Mouse (Mus musculus): ENCODE measurements around the gene Mast3. TPM values are rescaled to one million over a fixed set of nuclear protein-coding genes. Genes with fewer than 3 reads are reported as not detected.
A peak's percentile ranks its signal among the peaks of the same experiment; 100 is the strongest.

Mast3 gene
- polyA plus RNA-seq, 1 experiment from 2014 or later, result 15.5 TPM

- 3% methylated on average over 66 of the region's 66 CpGs for WGBS
- Histone ChIP-seq H3K4me2 (ENCODE audit: low read length) (peak overlapping the region; percentile 79), H3K4me1 (ENCODE audit: control insufficient read depth, insufficient read depth, low read length) (peaks cover 5% of the 10 kb centered on the region; the same call in 1 of the 2 replicates), H3K9ac (ENCODE audit: low read length) (peak overlapping the region; percentile 78), H3K4me3 (ENCODE audit: low read depth, low read length) (peak overlapping the region; percentile 60), H3K9me3 (replicated peaks; ENCODE audit: control insufficient read depth, low read length) (no peaks in the 10 kb centered on the region), H3K36me3 (ENCODE audit: control insufficient read depth, insufficient read depth, low read length) (0 out of 2 replicates have a peak, but pooled peaks cover 2% of the 10 kb centered on the region), H3K27ac (ENCODE audit: low read depth, low read length) (peak overlapping the region; percentile 70), H3K27me3 (replicated peaks; ENCODE audit: control insufficient read depth, insufficient read depth, low read length) (no peaks in the 10 kb centered on the region)
- ATAC-seq, result peak; percentile 36; the same call in 1 of the 2 replicates
- DNase-seq (ENCODE audit: low spot score), result no peak
These were observed 34.0 kb upstream of the Mast3 start for GRCm38 (mm10) chr8:70838654-70839407.

GRCm38 (mm10) chr8:70836666-70837065, 31.8 kb upstream of the Mast3 start:
- Histone ChIP-seq H3K4me1 (ENCODE audit: control insufficient read depth, insufficient read depth, low read length) (peaks cover 5% of the 10 kb centered on the region; the same call in 1 of the 2 replicates), H3K27ac (ENCODE audit: low read depth, low read length) (no peak overlapping the region), H3K9ac (ENCODE audit: low read length) (no peak overlapping the region), H3K9me3 (replicated peaks; ENCODE audit: control insufficient read depth, low read length) (no peaks in the 10 kb centered on the region), H3K36me3 (ENCODE audit: control insufficient read depth, insufficient read depth, low read length) (0 out of 2 replicates have a peak, but pooled peaks cover 2% of the 10 kb centered on the region), H3K4me2 (ENCODE audit: low read length) (no peak overlapping the region), H3K4me3 (ENCODE audit: low read depth, low read length) (no peak overlapping the region), H3K27me3 (replicated peaks; ENCODE audit: control insufficient read depth, insufficient read depth, low read length) (no peaks in the 10 kb centered on the region)
- DNase-seq (ENCODE audit: low spot score), result no peak
- 85% methylated on average over 12 of the region's 12 CpGs for WGBS
- ATAC-seq, result no peak

GRCm38 (mm10) chr8:70834071-70834470, 29.2 kb upstream of the Mast3 start:
- ATAC-seq (no peak), DNase-seq (ENCODE audit: low spot score) (no peak)
- Histone ChIP-seq H3K9me3 (replicated peaks; ENCODE audit: control insufficient read depth, low read length) (no peaks in the 10 kb centered on the region), H3K4me1 (ENCODE audit: control insufficient read depth, insufficient read depth, low read length) (peaks cover 5% of the 10 kb centered on the region; the same call in 1 of the 2 replicates), H3K27me3 (replicated peaks; ENCODE audit: control insufficient read depth, insufficient read depth, low read length) (no peaks in the 10 kb centered on the region), H3K4me2 (ENCODE audit: low read length) (no peak overlapping the region), H3K27ac (ENCODE audit: low read depth, low read length) (no peak overlapping the region), H3K36me3 (ENCODE audit: control insufficient read depth, insufficient read depth, low read length) (0 out of 2 replicates have a peak, but pooled peaks cover 2% of the 10 kb centered on the region), H3K9ac (ENCODE audit: low read length) (no peak overlapping the region), H3K4me3 (ENCODE audit: low read depth, low read length) (no peak overlapping the region)
- WGBS, result 98% methylated on average over 3 of the region's 3 CpGs

- Histone ChIP-seq H3K9ac (ENCODE audit: low read length) (no peak overlapping the region), H3K27ac (ENCODE audit: low read depth, low read length) (no peak overlapping the region), H3K27me3 (replicated peaks; ENCODE audit: control insufficient read depth, insufficient read depth, low read length) (no peaks in the 10 kb centered on the region), H3K4me2 (ENCODE audit: low read length) (no peak overlapping the region), H3K9me3 (replicated peaks; ENCODE audit: control insufficient read depth, low read length) (no peaks in the 10 kb centered on the region), H3K4me1 (ENCODE audit: control insufficient read depth, insufficient read depth, low read length) (peaks cover 2% of the 10 kb centered on the region; the same call in 1 of the 2 replicates), H3K36me3 (ENCODE audit: control insufficient read depth, insufficient read depth, low read length) (0 out of 2 replicates have a peak, but pooled peaks cover 2% of the 10 kb centered on the region), H3K4me3 (ENCODE audit: low read depth, low read length) (no peak overlapping the region)
- 61% methylated on average over 15 of the region's 15 CpGs for WGBS
- DNase-seq (ENCODE audit: low spot score) (no peak), ATAC-seq (no peak)
These were observed 28.7 kb upstream of the Mast3 start for GRCm38 (mm10) chr8:70833520-70833919.

- Histone ChIP-seq H3K9ac (ENCODE audit: low read length) (no peak overlapping the region), H3K4me3 (ENCODE audit: low read depth, low read length) (no peak overlapping the region), H3K27ac (ENCODE audit: low read depth, low read length) (no peak overlapping the region), H3K36me3 (ENCODE audit: control insufficient read depth, insufficient read depth, low read length) (0 out of 2 replicates have a peak, but pooled peaks cover 2% of the 10 kb centered on the region), H3K4me2 (ENCODE audit: low read length) (no peak overlapping the region), H3K9me3 (replicated peaks; ENCODE audit: control insufficient read depth, low read length) (no peaks in the 10 kb centered on the region), H3K4me1 (ENCODE audit: control insufficient read depth, insufficient read depth, low read length) (no peaks in the 10 kb centered on the region), H3K27me3 (replicated peaks; ENCODE audit: control insufficient read depth, insufficient read depth, low read length) (no peaks in the 10 kb centered on the region)
- no peak for DNase-seq (ENCODE audit: low spot score)
- WGBS, result 64% methylated on average over 9 of the region's 9 CpGs
- no peak for ATAC-seq
These were observed 28.2 kb upstream of the Mast3 start for GRCm38 (mm10) chr8:70833018-70833482.

GRCm38 (mm10) chr8:70832371-70832770, 27.5 kb upstream of the Mast3 start:
- H3K9me3 ChIP-seq (replicated peaks; ENCODE audit: control insufficient read depth, low read length), result no peaks in the 10 kb centered on the region
- no peak overlapping the region for H3K9ac ChIP-seq (ENCODE audit: low read length)
- H3K36me3 ChIP-seq (ENCODE audit: control insufficient read depth, insufficient read depth, low read length), result 0 out of 2 replicates have a peak, but pooled peaks cover 2% of the 10 kb centered on the region
- H3K27ac ChIP-seq (ENCODE audit: low read depth, low read length), result no peak overlapping the region
- H3K27me3 ChIP-seq (replicated peaks; ENCODE audit: control insufficient read depth, insufficient read depth, low read length), result no peaks in the 10 kb centered on the region
- no peaks in the 10 kb centered on the region for H3K4me1 ChIP-seq (ENCODE audit: control insufficient read depth, insufficient read depth, low read length)
- H3K4me2 ChIP-seq (ENCODE audit: low read length), result no peak overlapping the region
- 54% methylated on average over 11 of the region's 11 CpGs for WGBS
- DNase-seq (ENCODE audit: low spot score) (no peak), ATAC-seq (no peak)
- H3K4me3 ChIP-seq (ENCODE audit: low read depth, low read length), result no peak overlapping the region

- no peaks in the 10 kb centered on the region for H3K27me3 ChIP-seq (replicated peaks; ENCODE audit: control insufficient read depth, insufficient read depth, low read length)
- H3K9me3 ChIP-seq (replicated peaks; ENCODE audit: control insufficient read depth, low read length), result no peaks in the 10 kb centered on the region
- no peak overlapping the region for H3K27ac ChIP-seq (ENCODE audit: low read depth, low read length)
- WGBS, result 82% methylated on average over 8 of the region's 8 CpGs
- H3K9ac ChIP-seq (ENCODE audit: low read length), result no peak overlapping the region
- 0 out of 2 replicates have a peak, but pooled peaks cover 2% of the 10 kb centered on the region for H3K36me3 ChIP-seq (ENCODE audit: control insufficient read depth, insufficient read depth, low read length)
- ATAC-seq, result no peak
- H3K4me3 ChIP-seq (ENCODE audit: low read depth, low read length), result no peak overlapping the region
- DNase-seq (ENCODE audit: low spot score), result no peak
- no peak overlapping the region for H3K4me2 ChIP-seq (ENCODE audit: low read length)
- H3K4me1 ChIP-seq (ENCODE audit: control insufficient read depth, insufficient read depth, low read length), result no peaks in the 10 kb centered on the region
These were observed 26.7 kb upstream of the Mast3 start for GRCm38 (mm10) chr8:70831517-70831916.

- H3K36me3 ChIP-seq (ENCODE audit: control insufficient read depth, insufficient read depth, low read length), result no peaks in the 10 kb centered on the region
- H3K9ac ChIP-seq (ENCODE audit: low read length), result no peak overlapping the region
- 93% methylated on average over 1 of the region's 1 CpGs for WGBS
- H3K4me2 ChIP-seq (ENCODE audit: low read length), result no peak overlapping the region
- H3K9me3 ChIP-seq (replicated peaks; ENCODE audit: control insufficient read depth, low read length), result no peaks in the 10 kb centered on the region
- H3K4me1 ChIP-seq (ENCODE audit: control insufficient read depth, insufficient read depth, low read length), result no peaks in the 10 kb centered on the region
- no peak overlapping the region for H3K4me3 ChIP-seq (ENCODE audit: low read depth, low read length)
- DNase-seq (ENCODE audit: low spot score) (no peak), ATAC-seq (no peak)
- H3K27ac ChIP-seq (ENCODE audit: low read depth, low read length), result no peak overlapping the region
- no peaks in the 10 kb centered on the region for H3K27me3 ChIP-seq (replicated peaks; ENCODE audit: control insufficient read depth, insufficient read depth, low read length)
These were observed 22.9 kb upstream of the Mast3 start for GRCm38 (mm10) chr8:70827796-70828195.

GRCm38 (mm10) chr8:70827010-70827409, 22.2 kb upstream of the Mast3 start:
- H3K4me2 ChIP-seq (ENCODE audit: low read length), result no peak overlapping the region

More at GRCm38 (mm10) chr8:70827010-70827409, 22.2 kb upstream of the Mast3 start:
- WGBS, result 93% methylated on average over 2 of the region's 2 CpGs
- no peak for DNase-seq (ENCODE audit: low spot score)
- Histone ChIP-seq H3K9ac (ENCODE audit: low read length) (no peak overlapping the region), H3K36me3 (ENCODE audit: control insufficient read depth, insufficient read depth, low read length) (no peaks in the 10 kb centered on the region), H3K4me1 (ENCODE audit: control insufficient read depth, insufficient read depth, low read length) (no peaks in the 10 kb centered on the region), H3K27me3 (replicated peaks; ENCODE audit: control insufficient read depth, insufficient read depth, low read length) (no peaks in the 10 kb centered on the region), H3K4me3 (ENCODE audit: low read depth, low read length) (no peak overlapping the region), H3K27ac (ENCODE audit: low read depth, low read length) (no peak overlapping the region), H3K9me3 (replicated peaks; ENCODE audit: control insufficient read depth, low read length) (no peaks in the 10 kb centered on the region)
- no peak for ATAC-seq

Data from forebrain, embryonic 14.5 days (tissue).